In genomic region chr9:7659469-7660020, GRCm38 (mm10) we compare ENCODE assay signal across 26 mouse cellular contexts. TPM values are rescaled to one million over a fixed set of nuclear protein-coding genes. Genes with fewer than 3 reads are reported as not detected.
DNase-seq lines count a peak whose midpoint lies in the region; ATAC-seq lines count a peak whose summit lies in the region.
"Had no signal": no experiment of that assay in that cellular context is flagged by ENCODE, and none has a peak within 500 bp of the region (broad histone marks: within the 10 kb centered on the region; RNA-seq: fewer than 3 reads in every experiment).

No protein-coding gene starts in this region.

- DNase-seq in retina, embryonic 14.5 days (ENCODE audit: low spot score) = peak; percentile 11
- no peak for DNase-seq in retina, postnatal 1 day
- peak; percentile 14 for DNase-seq in embryo, embryonic 9.5 days (ENCODE audit: extremely low spot score)
- DNase-seq in spleen, adult 12 weeks (ENCODE audit: low spot score) = no peak
- no peak for DNase-seq in right cerebral cortex, postnatal 10 days (ENCODE audit: low spot score in 2 of 2)
- DNase-seq: adrenal gland, adult 2 months; cerebellum, adult 11-12 months; cerebellum, postnatal 10 days; gastrocnemius, postnatal 36 days; heart, postnatal 4 days; kidney, adult 2 months; kidney, postnatal 10 days; left cerebral cortex, postnatal 4 days; lung, embryonic 14.5 days; thymus, adult 18-20 months; thymus, postnatal 36 days had no signal

- H3K36me3 ChIP-seq in forebrain, embryonic 12.5 days (replicated peaks) = no peaks in the 10 kb centered on the region
- no peaks in the 10 kb centered on the region for H3K36me3 ChIP-seq in forebrain, embryonic 16.5 days (ENCODE audit: control insufficient read depth, insufficient read depth)
- H3K36me3 ChIP-seq: heart, embryonic 10.5 days; limb, embryonic 15.5 days; midbrain, embryonic 13.5 days had no signal

- H3K27me3 ChIP-seq in forebrain, embryonic 12.5 days = no peaks in the 10 kb centered on the region
- H3K27me3 ChIP-seq in forebrain, embryonic 16.5 days (replicated peaks; ENCODE audit: control insufficient read depth, insufficient read depth, low read length) = no peaks in the 10 kb centered on the region
- H3K27me3 ChIP-seq: limb, embryonic 15.5 days; midbrain, embryonic 13.5 days had no signal

- no peak overlapping the region for H3K9ac ChIP-seq in forebrain, embryonic 12.5 days
- no peak overlapping the region for H3K9ac ChIP-seq in forebrain, embryonic 16.5 days (replicated peaks; ENCODE audit: low read depth, low read length)
- H3K9ac ChIP-seq: limb, embryonic 15.5 days; liver, embryonic 14.5 days; lung, embryonic 14.5 days; midbrain, embryonic 13.5 days had no signal

- H3K4me2 ChIP-seq in forebrain, embryonic 12.5 days = no peak overlapping the region
- no peak overlapping the region for H3K4me2 ChIP-seq in forebrain, embryonic 16.5 days (ENCODE audit: low read length)
- H3K4me2 ChIP-seq: limb, embryonic 15.5 days; lung, embryonic 14.5 days; midbrain, embryonic 13.5 days had no signal

- 0 out of 2 replicates have a peak, but pooled peaks have one; percentile 39 for ATAC-seq in forebrain, embryonic 12.5 days (ENCODE audit: low FRiP score)
- no peak for ATAC-seq in forebrain, embryonic 16.5 days
- ATAC-seq: midbrain, embryonic 13.5 days had no signal

- no peak overlapping the region for H3K4me3 ChIP-seq in forebrain, embryonic 12.5 days (replicated peaks)
- no peak overlapping the region for H3K4me3 ChIP-seq in forebrain, embryonic 16.5 days (replicated peaks; ENCODE audit: low read length)
- H3K4me3 ChIP-seq: heart, embryonic 10.5 days; limb, embryonic 15.5 days; midbrain, embryonic 13.5 days had no signal

- H3K27ac ChIP-seq in forebrain, embryonic 12.5 days = no peak overlapping the region
- H3K27ac ChIP-seq in forebrain, embryonic 16.5 days (ENCODE audit: low read length) = no peak overlapping the region
- H3K27ac ChIP-seq: heart, embryonic 10.5 days; limb, embryonic 15.5 days; liver, embryonic 14.5 days; midbrain, embryonic 13.5 days had no signal

- WGBS in forebrain, embryonic 12.5 days = 46% methylated on average over 6 of the region's 6 CpGs
- WGBS in forebrain, embryonic 16.5 days = 29% methylated on average over 6 of the region's 6 CpGs

- H3K4me1 ChIP-seq in forebrain, embryonic 12.5 days = no peaks in the 10 kb centered on the region
- no peaks in the 10 kb centered on the region for H3K4me1 ChIP-seq in forebrain, embryonic 16.5 days (replicated peaks; ENCODE audit: control insufficient read depth, insufficient read depth, low read length)
- H3K4me1 ChIP-seq: heart, embryonic 10.5 days; limb, embryonic 15.5 days; midbrain, embryonic 13.5 days had no signal

- no peaks in the 10 kb centered on the region for H3K9me3 ChIP-seq in forebrain, embryonic 12.5 days
- H3K9me3 ChIP-seq in forebrain, embryonic 16.5 days (ENCODE audit: control insufficient read depth, low read length) = no peaks in the 10 kb centered on the region
- H3K9me3 ChIP-seq: heart, embryonic 10.5 days; limb, embryonic 15.5 days; midbrain, embryonic 13.5 days had no signal

RNA-seq across cellular contexts. Expression of gene Mmp20, which starts 31.5 kb away (rescaled TPM):
- not detected in 2 replicates for polyA plus RNA-seq in forebrain, embryonic 12.5 days (2016; fragmentation: Nextera tagmentation; extraction: Ambion mirVana)
- polyA plus RNA-seq in forebrain, embryonic 16.5 days (2015; fragmentation: Nextera tagmentation; extraction: Ambion mirVana) = not detected in 2 replicates
- polyA plus RNA-seq: adrenal gland, adult 2 months; embryonic facial prominence, embryonic 11.5 days; forebrain, embryonic 11.5 days; heart, embryonic 10.5 days; heart, embryonic 16.5 days; kidney, adult 2 months; limb, embryonic 15.5 days; liver, embryonic 14.5 days; lung, embryonic 14.5 days; midbrain, embryonic 13.5 days; neural tube, embryonic 14.5 days had no signal

RNA-seq across cellular contexts. Expression of gene Mmp7, which starts 32.3 kb away (rescaled TPM):
- polyA plus RNA-seq in forebrain, embryonic 12.5 days (2016; fragmentation: Nextera tagmentation; extraction: Ambion mirVana) = not detected in 2 replicates
- not detected in 2 replicates for polyA plus RNA-seq in forebrain, embryonic 16.5 days (2015; fragmentation: Nextera tagmentation; extraction: Ambion mirVana)
- polyA plus RNA-seq: adrenal gland, adult 2 months; embryonic facial prominence, embryonic 11.5 days; forebrain, embryonic 11.5 days; heart, embryonic 10.5 days; heart, embryonic 16.5 days; kidney, adult 2 months; liver, embryonic 14.5 days; midbrain, embryonic 13.5 days; neural tube, embryonic 14.5 days had no signal

Comparison
In these comparisons a context has a peak if more than half of its experiments do, and no peak if none do; other contexts are left out.
1. DNase-seq: peak in retina, embryonic 14.5 days (single experiment) and embryo, embryonic 9.5 days (single experiment); none in retina, postnatal 1 day (single experiment), spleen, adult 12 weeks (single experiment) and right cerebral cortex, postnatal 10 days (0 of 2).